Mouse (Mus musculus): ENCODE data around the gene Igflr1. TPM values are rescaled to one million over a fixed set of nuclear protein-coding genes. Genes with fewer than 3 reads are reported as not detected.

Gene Igflr1
- total RNA-seq (2014; rRNA removed): 1.2 TPM in 1 of 2 replicates, not detected in the other
- polyA plus RNA-seq (2015; fragmentation: Nextera tagmentation; extraction: Ambion mirVana): 2.3 and 3.2 TPM in 2 replicates

DNA sequence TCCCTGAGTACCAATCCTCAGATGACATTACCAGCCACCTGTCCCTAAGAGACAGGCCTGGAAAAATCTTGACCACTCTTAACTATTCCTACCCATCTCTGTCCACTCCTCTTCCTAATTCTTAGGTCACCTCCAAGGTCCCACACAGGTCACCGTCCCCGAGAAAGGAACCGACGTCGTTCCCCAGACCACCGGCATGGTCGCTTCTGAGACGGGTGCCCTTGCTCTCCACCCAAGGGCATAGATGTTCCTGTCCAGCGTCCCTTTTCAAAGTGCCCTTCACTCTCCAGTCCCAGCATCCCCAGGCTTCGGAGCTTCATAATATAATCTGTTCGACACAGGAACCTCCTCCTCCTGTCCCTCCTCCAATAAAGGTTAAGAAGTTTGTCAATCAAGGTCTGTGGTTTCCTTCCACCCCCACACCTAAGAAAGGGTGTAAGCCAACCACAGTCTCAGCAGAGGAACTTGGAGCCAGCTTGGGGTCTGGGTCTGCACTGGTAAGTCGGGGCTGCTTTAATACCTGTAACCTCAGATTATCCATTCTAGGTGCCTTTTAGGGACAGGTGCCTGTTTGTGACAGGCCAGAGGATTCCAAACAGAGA is at the start of gene Igflr1:
Gene Igflr1, plus strand, starts transcription at position 458 of the 602 bp plus-strand sequence.
- ATAC-seq: no peak
- 97% methylated on average over 12 of the region's 12 CpGs for WGBS

DNA sequence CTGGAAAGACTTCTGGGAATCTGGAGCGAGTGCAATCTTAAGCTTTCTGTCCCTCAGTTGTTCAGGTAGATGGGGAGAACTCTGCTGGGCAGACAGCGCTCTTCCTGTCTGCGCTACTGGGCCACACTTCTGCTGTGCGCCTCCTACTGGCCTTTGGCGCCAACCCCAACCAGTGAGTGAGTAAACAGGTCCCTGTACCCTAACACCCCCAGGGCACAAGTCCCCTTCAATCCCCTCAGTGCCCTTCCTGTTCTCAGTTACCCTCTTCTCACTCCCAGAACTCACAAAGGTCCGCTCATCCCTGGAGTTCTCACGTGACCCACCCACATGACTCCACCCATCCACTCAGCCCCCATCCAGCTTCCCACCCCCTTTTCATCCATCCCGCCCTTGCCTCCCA is 46.9 kb upstream of the Igflr1 start:
- 46% methylated on average over 8 of the region's 8 CpGs for WGBS
- no peak overlapping the region for H3K27ac ChIP-seq (ENCODE audit: low read depth, low read length)
- ATAC-seq (no peak), DNase-seq (no peak)
- H3K4me1 ChIP-seq (ENCODE audit: insufficient read depth): no peaks in the 10 kb centered on the region
- no peaks in the 10 kb centered on the region for H3K9me3 ChIP-seq (ENCODE audit: low read length)
- no peak for TF ChIP-seq CTCF (IDR thresholded peaks at IDR 0.05; ENCODE audit: low read depth)
- H3K27me3 ChIP-seq (ENCODE audit: insufficient read depth, low read length): no peaks in the 10 kb centered on the region
- no peak overlapping the region for H3K4me2 ChIP-seq (ENCODE audit: low read depth)
- H3K36me3 ChIP-seq (ENCODE audit: insufficient read depth): peaks cover 8% of the 10 kb centered on the region
- no peak overlapping the region for H3K9ac ChIP-seq
- H3K4me3 ChIP-seq (ENCODE audit: low read depth, low read length): no peak overlapping the region

More for the DNA sequence above, at the start of gene Igflr1:
- no peak within 1 kb of the TSS for H3K9ac ChIP-seq
- no peak for DNase-seq
- no peaks in the 10 kb centered on the region for H3K27me3 ChIP-seq (ENCODE audit: insufficient read depth, low read length)
- H3K4me1 ChIP-seq (ENCODE audit: insufficient read depth): no peaks in the 10 kb centered on the region; the same call in 1 of the 2 replicates
- TF ChIP-seq CTCF (IDR thresholded peaks at IDR 0.05; ENCODE audit: low read depth): no peak
- H3K9me3 ChIP-seq (ENCODE audit: low read length): no peaks in the 10 kb centered on the region
- no peak within 1 kb of the TSS for H3K27ac ChIP-seq (ENCODE audit: low read depth, low read length)
- peaks cover 41% of the 10 kb centered on the region for H3K36me3 ChIP-seq (ENCODE audit: insufficient read depth)
- no peak within 1 kb of the TSS for H3K4me3 ChIP-seq (ENCODE audit: low read depth, low read length)
- peak within 1 kb of the TSS; percentile 83; the same call in 1 of the 2 replicates for H3K4me2 ChIP-seq (ENCODE audit: low read depth)

DNA sequence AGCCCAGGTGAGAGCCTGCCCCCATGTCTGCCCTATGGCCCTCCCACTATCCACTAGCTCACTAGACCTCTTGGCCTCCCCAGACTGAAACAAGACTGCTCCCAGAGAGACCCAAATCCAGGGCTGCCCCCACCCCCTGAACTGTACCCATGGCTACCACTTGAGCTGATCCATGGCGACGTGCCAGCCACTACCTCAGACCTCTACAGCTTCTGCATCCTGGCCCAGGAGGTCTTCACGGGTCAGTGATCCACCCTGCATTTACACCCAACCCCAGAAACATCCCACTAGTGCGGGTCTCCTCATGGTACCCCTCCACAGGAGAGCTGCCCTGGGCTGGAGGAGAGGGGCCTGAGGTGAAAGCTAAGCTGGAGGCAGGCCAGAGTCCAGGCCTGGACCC is 44.8 kb upstream of the Igflr1 start:
- Histone ChIP-seq H3K36me3 (ENCODE audit: insufficient read depth) (peaks cover 27% of the 10 kb centered on the region), H3K27me3 (ENCODE audit: insufficient read depth, low read length) (no peaks in the 10 kb centered on the region), H3K4me2 (ENCODE audit: low read depth) (no peak overlapping the region), H3K9ac (no peak overlapping the region), H3K4me3 (ENCODE audit: low read depth, low read length) (no peak overlapping the region), H3K27ac (ENCODE audit: low read depth, low read length) (no peak overlapping the region), H3K4me1 (ENCODE audit: insufficient read depth) (no peaks in the 10 kb centered on the region), H3K9me3 (ENCODE audit: low read length) (no peaks in the 10 kb centered on the region)
- DNase-seq (peak; percentile 33), ATAC-seq (peak; percentile 30)
- TF ChIP-seq CTCF (IDR thresholded peaks at IDR 0.05; ENCODE audit: low read depth): no peak
- WGBS: 60% methylated on average over 4 of the region's 4 CpGs

DNA sequence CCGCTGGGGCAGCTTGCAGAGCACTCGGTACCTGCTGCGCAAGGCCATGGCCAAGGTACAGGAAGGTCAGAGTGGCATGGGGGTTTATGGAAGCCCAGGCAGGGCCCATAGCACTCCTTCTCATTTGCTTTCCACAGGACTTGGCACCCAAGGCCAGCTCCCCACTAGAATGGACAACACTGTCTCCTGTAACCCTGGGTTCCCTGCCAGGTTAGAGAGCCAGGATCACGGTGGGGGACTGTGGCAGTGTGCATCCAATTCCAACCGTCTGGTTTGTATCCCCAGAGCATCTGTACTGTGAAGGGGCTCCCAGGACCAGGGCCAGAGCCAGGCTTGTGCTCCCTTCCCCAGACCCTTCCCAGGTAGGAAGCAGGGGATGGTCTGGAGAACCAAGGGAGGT is 44.4 kb upstream of the Igflr1 start:
- Histone ChIP-seq H3K4me3 (ENCODE audit: low read depth, low read length) (no peak overlapping the region), H3K4me2 (ENCODE audit: low read depth) (no peak overlapping the region), H3K4me1 (ENCODE audit: insufficient read depth) (no peaks in the 10 kb centered on the region), H3K36me3 (ENCODE audit: insufficient read depth) (peaks cover 31% of the 10 kb centered on the region), H3K9me3 (ENCODE audit: low read length) (no peaks in the 10 kb centered on the region), H3K27me3 (ENCODE audit: insufficient read depth, low read length) (no peaks in the 10 kb centered on the region), H3K27ac (ENCODE audit: low read depth, low read length) (peak overlapping the region; percentile 21; the same call in 1 of the 2 replicates), H3K9ac (no peak overlapping the region)
- ATAC-seq (peak; percentile 27; the same call in 1 of the 2 replicates), DNase-seq (peak; percentile 34)
- TF ChIP-seq CTCF (IDR thresholded peaks at IDR 0.05; ENCODE audit: low read depth): no peak
- WGBS: 58% methylated on average over 5 of the region's 5 CpGs

DNA sequence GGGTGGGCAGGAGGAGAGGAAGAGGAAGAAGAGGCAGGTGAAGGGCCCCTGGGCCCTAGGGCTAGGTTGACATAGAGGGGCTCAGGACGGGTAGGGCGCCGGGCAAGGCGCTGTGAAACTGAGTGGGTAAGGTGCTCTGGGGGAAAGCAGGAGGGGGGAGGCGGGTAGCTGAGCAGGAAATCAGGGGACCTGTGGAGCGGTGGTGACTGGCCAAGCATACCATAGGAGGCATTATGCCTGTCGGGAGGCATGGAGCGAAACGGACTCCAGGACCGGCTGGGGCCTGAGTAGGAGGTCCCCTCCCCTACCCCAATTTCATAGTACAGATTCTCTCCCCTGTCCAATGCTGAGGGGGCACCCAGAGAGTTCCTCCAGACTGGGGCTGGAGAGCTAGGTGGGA is 42.4 kb upstream of the Igflr1 start:
- H3K4me2 ChIP-seq (ENCODE audit: low read depth): no peak overlapping the region
- no peak overlapping the region for H3K9ac ChIP-seq
- no peak for TF ChIP-seq CTCF (IDR thresholded peaks at IDR 0.05; ENCODE audit: low read depth)
- H3K4me3 ChIP-seq (ENCODE audit: low read depth, low read length): no peak overlapping the region
- H3K36me3 ChIP-seq (ENCODE audit: insufficient read depth): peaks cover 52% of the 10 kb centered on the region
- H3K4me1 ChIP-seq (ENCODE audit: insufficient read depth): no peaks in the 10 kb centered on the region
- WGBS: 92% methylated on average over 10 of the region's 10 CpGs
- H3K9me3 ChIP-seq (ENCODE audit: low read length): no peaks in the 10 kb centered on the region
- no peak for ATAC-seq
- H3K27ac ChIP-seq (ENCODE audit: low read depth, low read length): no peak overlapping the region
- DNase-seq: no peak
- H3K27me3 ChIP-seq (ENCODE audit: insufficient read depth, low read length): no peaks in the 10 kb centered on the region

DNA sequence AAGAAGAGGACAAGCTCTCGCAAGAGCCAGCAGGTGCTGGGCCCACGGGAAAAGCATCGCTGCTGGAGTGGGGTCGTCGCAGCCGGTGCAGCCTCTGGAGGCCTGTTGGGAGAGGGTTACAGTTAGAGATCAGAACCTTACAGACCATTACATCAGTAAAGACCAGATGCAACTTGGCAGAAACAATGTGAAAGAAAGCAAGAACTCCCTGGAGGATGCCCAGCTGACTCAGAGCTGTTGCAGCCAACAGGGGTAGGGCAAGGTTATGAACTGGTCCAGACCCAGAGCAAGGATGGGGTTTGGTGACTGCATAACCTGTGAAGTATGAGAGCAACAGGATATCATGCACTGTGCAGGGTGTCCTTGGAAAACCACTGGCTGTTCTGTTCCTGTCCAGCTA is 40.7 kb upstream of the Igflr1 start:
- Histone ChIP-seq H3K27me3 (ENCODE audit: insufficient read depth, low read length) (no peaks in the 10 kb centered on the region), H3K4me2 (ENCODE audit: low read depth) (no peak overlapping the region), H3K4me1 (ENCODE audit: insufficient read depth) (no peaks in the 10 kb centered on the region), H3K9ac (no peak overlapping the region), H3K9me3 (ENCODE audit: low read length) (no peaks in the 10 kb centered on the region), H3K4me3 (ENCODE audit: low read depth, low read length) (no peak overlapping the region), H3K27ac (ENCODE audit: low read depth, low read length) (no peak overlapping the region), H3K36me3 (ENCODE audit: insufficient read depth) (peaks cover 68% of the 10 kb centered on the region)
- ATAC-seq (no peak), DNase-seq (no peak)
- WGBS: 84% methylated on average over 6 of the region's 6 CpGs
- no peak for TF ChIP-seq CTCF (IDR thresholded peaks at IDR 0.05; ENCODE audit: low read depth)

DNA sequence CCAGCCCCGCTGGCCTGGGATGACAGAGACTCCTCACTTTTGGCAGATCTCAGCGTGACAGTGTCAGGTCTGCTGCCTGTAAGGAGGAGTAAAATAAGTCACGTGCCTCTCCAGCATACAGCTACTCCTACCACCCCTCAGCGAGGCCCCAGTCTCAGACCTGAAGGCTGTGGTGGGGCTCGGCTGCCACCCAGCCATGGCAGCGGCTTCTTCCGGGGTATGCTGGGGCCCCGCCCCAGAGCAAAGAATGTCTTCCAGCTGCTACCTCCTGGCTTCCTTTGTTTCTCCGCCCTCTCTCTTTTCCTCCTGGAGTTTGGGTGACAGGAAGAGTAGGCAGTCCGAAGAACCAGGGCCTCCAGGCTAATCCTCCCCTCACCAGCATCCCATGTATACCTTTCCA is 39.3 kb upstream of the Igflr1 start:
- H3K27me3 ChIP-seq (ENCODE audit: insufficient read depth, low read length): no peaks in the 10 kb centered on the region

More for the DNA sequence above, 39.3 kb upstream of the Igflr1 start:
- DNase-seq (no peak), ATAC-seq (no peak)
- TF ChIP-seq CTCF (IDR thresholded peaks at IDR 0.05; ENCODE audit: low read depth): no peak
- no peak overlapping the region for H3K4me2 ChIP-seq (ENCODE audit: low read depth)
- H3K9ac ChIP-seq: no peak overlapping the region
- H3K27ac ChIP-seq (ENCODE audit: low read depth, low read length): no peak overlapping the region
- no peaks in the 10 kb centered on the region for H3K4me1 ChIP-seq (ENCODE audit: insufficient read depth)
- H3K9me3 ChIP-seq (ENCODE audit: low read length): no peaks in the 10 kb centered on the region
- 42% methylated on average over 10 of the region's 10 CpGs for WGBS
- no peak overlapping the region for H3K4me3 ChIP-seq (ENCODE audit: low read depth, low read length)
- peaks cover 81% of the 10 kb centered on the region for H3K36me3 ChIP-seq (ENCODE audit: insufficient read depth)
